Mouse (Mus musculus) hindlimb bud, embryonic 11.5 days (tissue): Measurements from ENCODE around the gene Gm48552.

Experiments
- DNase-seq: peaks from one replicate; pipeline ENCODE4 v3.0.0-alpha.2; 2012; ENCODE audit warnings: low read depth, low spot score; ENCODE audit errors: extremely low spot score

Gene Gm48552

GRCm38 (mm10) chr10:81360721-81361120, 28.1 kb upstream of the Gm48552 start:
- no peak for DNase-seq

GRCm38 (mm10) chr10:81362336-81362949, 26.4 kb upstream of the Gm48552 start:
- no peak for DNase-seq

GRCm38 (mm10) chr10:81363436-81364346, 25.1 kb upstream of the Gm48552 start:
- DNase-seq, result no peak

GRCm38 (mm10) chr10:81364666-81365065, 24.1 kb upstream of the Gm48552 start:
- no peak for DNase-seq

DNA sequence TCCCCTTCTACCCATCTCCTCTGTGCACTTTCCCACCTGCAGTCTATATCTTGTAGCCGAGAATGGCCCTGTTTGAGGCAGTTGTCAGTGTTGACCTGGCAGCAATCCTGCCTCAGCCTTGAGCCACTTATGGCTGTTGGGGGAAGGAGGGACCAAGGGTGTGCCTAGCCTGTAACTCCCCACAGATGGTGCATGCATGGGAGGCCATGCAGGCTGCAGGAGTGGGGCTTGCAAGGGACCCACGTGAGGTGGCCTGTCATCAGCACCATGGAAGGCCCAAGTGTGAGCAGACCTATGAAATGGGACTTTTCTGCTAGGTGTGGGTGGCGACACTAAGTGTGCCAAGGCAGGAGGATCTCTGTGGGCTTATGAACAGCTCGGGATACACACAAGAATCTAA, 23.7 kb upstream of the Gm48552 start:
- no peak for DNase-seq

GRCm38 (mm10) chr10:81365672-81366476, 22.9 kb upstream of the Gm48552 start, which contains the start of gene 4930404N11Rik:
TSS of gene 4930404N11Rik (minus strand) at chr10:81365816.
- DNase-seq, result no peak

DNA sequence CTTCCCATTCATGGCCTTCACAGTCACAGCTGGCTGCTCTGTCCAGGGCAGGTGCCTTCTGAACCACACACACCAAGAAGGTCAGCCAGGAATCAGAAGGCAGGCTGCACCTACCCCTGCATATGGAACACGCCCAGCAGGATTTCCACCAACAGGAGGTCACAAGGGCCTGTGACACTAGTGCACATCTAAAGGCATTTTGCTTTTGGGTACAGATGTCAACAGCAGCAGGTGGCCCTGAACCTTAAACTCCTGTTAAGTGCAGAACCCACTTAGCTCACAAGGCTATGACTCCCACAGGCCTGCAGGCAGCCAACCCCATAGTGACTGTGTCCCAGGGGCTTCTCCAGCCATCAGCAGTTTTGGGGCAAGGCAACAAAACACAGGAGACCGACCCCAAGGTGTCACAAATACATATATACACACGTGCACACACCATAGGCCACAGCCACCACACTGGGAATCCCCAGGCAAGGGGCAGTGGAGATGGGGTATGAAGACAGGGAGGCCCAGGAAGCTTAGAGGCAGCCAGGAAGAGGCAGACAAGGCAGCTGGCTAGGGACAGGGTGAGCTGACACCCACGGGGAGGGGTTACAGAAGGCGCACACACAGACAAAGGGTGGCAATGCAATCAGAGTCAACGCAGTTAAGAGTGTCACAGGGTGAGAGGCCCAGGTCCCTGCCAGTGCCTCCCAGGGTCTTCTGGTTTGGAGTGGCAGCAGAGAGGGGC, 22.2 kb upstream of the Gm48552 start:
- no peak for DNase-seq

GRCm38 (mm10) chr10:81367207-81367495, 21.7 kb upstream of the Gm48552 start:
- DNase-seq, result no peak

- no peak for DNase-seq
Observed at GRCm38 (mm10) chr10:81375322-81375721, 13.5 kb upstream of the Gm48552 start.

- DNase-seq, result no peak
Observed at GRCm38 (mm10) chr10:81376561-81377361, 12.0 kb upstream of the Gm48552 start.

DNA sequence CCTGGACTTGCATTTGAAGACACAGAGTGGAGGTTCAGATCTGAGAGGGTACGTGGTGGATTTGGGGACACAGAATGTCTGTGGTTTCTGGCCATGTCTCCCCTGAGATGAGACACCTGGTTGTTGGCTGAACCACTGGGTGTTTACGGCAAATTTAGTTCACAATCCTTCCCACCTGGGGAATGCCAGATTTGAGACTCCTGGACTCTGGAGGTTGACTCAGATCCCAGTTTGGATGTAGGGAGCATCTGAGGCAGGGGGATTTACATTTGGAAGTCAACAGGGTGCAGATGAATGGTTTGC, 11.5 kb upstream of the Gm48552 start:
- DNase-seq, result no peak

DNA sequence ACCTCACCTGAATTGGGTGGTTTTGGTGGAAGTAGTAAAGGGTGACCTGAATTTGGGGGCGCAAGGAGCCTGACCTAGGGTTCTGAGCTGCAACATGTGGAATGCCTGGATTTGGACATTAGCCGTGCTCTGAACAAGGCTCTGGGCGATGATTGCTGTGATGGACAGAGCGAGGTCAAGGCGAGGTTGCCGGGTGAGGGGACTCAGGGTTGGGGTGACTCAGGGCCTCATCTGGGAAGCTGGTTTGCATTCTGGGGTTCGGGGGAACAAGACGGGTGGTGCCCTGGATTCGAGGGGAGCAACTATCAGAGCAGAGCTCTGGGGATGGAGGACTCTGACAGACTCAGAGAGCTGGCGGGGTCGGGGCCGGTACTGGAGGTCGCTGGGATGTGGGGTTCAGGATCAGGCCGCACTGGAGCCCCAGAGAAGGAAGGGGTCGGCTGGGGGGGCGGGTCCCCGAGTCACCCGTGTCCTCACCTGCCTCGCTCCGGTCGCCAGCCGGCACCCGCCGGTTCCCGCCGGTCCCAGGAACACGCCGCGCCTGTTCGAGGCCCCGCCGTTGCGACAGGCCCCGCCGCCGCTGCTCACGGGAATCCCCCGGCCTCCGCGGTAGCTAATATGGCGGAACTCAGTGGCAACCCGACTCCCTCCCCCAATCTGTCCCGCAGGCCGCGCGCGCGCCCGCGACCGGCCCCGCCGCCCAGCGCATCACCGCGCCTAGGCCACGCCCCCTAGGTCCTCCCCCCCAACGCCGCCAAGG, 10.8 kb upstream of the Gm48552 start, which contains the start of gene Fzr1:
Gene Fzr1 (minus strand): TSS at position 724 of the 760 bp plus-strand sequence.
- no peak for DNase-seq

- DNase-seq, result peak; percentile 99
Observed at GRCm38 (mm10) chr10:81378553-81379182, 10.1 kb upstream of the Gm48552 start.

GRCm38 (mm10) chr10:81379183-81379553, 9.6 kb upstream of the Gm48552 start:
- no peak for DNase-seq

- DNase-seq, result no peak
Observed at GRCm38 (mm10) chr10:81379809-81380378, 8.9 kb upstream of the Gm48552 start.

- no peak for DNase-seq
Observed at GRCm38 (mm10) chr10:81382039-81382438, 6.8 kb upstream of the Gm48552 start.

GRCm38 (mm10) chr10:81383802-81384604, 4.8 kb upstream of the Gm48552 start, which contains the start of the genes Dohh and Gm48551:
TSS of gene Dohh (plus strand) at chr10:81384428.
TSS of gene Gm48551 (plus strand) at chr10:81384466.
- DNase-seq, result peak; percentile 97

GRCm38 (mm10) chr10:81384605-81384982, 4.2 kb upstream of the Gm48552 start:
- no peak for DNase-seq
